Mouse (Mus musculus): ENCODE data around the gene Edn1. TPM values are rescaled to one million over a fixed set of nuclear protein-coding genes. Genes with fewer than 3 reads are reported as not detected.

Gene Edn1
- polyA plus RNA-seq (2012; ENCODE audit: insufficient read depth, insufficient read length, missing spikeins) = 0.88 and 3.1 TPM in 2 replicates

DNA sequence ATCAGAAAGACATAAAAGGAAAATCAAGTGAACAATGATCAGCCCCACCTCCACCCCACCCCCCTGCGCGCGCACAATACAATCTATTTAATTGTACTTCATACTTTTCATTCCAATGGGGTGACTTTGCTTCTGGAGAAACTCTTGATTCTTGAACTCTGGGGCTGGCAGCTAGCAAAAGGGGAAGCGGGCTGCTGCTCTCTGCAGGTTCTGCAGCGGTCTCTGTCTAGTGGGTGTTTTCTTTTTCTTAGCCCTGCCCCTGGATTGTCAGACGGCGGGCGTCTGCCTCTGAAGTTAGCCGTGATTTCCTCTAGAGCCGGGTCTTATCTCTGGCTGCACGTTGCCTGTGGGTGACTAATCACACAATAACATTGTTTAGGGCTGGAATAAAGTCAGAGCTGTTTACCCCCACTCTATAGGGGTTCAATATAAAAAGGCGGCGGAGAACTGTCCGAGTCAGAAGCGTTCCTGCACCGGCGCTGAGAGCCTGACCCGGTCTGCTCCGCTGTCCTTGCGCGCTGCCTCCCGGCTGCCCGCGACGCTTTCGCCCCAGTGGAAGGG, at the start of gene Edn1:
Gene Edn1, plus strand, starts transcription at position 316 of the 561 bp plus-strand sequence.
- peak within 1 kb of the TSS; percentile 59 for H3K4me3 ChIP-seq (ENCODE audit: insufficient read depth, low read depth, low read length)
- no peak within 1 kb of the TSS; the same call in 1 of the 2 replicates for H3K27ac ChIP-seq (replicated peaks; ENCODE audit: low read depth, low read length)
- no peaks in the 10 kb centered on the region for H3K4me1 ChIP-seq (ENCODE audit: control insufficient read depth, insufficient read depth, insufficient read length, low read length)

DNA sequence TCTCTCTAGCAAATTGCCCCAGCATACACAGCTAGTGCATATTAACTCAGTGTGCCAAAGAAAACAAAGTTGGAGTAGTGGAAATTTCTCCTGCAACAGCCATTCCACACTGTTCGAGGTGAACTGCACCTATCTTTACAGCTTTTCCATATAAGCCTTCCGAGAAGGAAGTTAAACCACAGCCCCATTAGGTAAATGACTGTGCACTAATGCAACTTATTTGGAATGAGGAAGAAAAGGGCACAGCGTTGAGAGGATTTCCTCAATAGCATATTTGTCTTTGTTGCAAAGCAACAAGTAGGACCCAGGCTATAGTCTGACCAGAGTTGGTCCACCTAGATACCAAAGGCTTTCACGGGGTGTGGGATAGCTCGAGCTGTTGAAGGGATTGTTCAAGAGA, 47.5 kb upstream of the Edn1 start:
- no peak overlapping the region for H3K27ac ChIP-seq (replicated peaks; ENCODE audit: low read depth, low read length)
- H3K4me3 ChIP-seq (ENCODE audit: insufficient read depth, low read depth, low read length) = no peak overlapping the region
- H3K4me1 ChIP-seq (ENCODE audit: control insufficient read depth, insufficient read depth, insufficient read length, low read length) = no peaks in the 10 kb centered on the region

DNA sequence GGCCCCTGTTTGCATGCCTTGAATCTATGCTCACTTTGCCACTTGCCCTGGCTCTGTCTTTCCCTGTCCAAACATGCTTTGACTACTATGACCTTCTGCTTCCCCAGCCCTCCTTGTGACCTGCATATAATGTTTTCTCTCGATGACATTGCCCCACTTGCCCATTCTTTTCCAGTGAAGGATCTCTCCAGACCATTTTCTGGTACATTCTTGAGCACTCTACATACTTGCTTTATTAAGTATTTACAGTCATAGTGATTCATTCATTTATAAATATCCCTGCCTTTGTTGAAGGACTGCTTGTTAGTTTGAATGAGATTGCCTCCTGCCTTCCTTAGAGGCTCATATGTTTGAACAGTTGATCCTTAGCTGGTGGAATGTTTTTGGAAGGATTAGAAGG, 46.2 kb upstream of the Edn1 start:
- Histone ChIP-seq H3K4me3 (ENCODE audit: insufficient read depth, low read depth, low read length) (no peak overlapping the region), H3K4me1 (ENCODE audit: control insufficient read depth, insufficient read depth, insufficient read length, low read length) (no peaks in the 10 kb centered on the region), H3K27ac (replicated peaks; ENCODE audit: low read depth, low read length) (no peak overlapping the region)

DNA sequence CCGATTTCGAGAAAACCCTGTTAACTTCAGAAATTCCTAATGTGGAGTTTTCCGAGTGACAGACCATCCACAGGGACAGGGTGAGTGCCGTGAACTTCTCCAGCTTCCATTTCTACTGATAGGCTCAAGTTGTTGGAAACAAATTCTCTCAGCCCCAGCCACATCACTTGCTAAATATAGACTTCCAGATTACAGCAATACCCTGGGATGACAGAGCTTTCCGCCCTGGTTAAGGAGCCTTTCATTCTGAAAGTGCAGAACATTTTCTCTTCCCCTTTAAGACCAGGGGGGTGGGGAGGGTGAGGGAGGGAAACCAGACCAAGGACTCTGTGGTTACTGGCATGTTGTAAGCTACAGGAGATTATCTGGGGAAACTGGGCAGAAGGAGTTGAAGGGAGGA, 42.9 kb upstream of the Edn1 start:
- H3K4me3 ChIP-seq (ENCODE audit: insufficient read depth, low read depth, low read length) = no peak overlapping the region
- no peak overlapping the region for H3K27ac ChIP-seq (replicated peaks; ENCODE audit: low read depth, low read length)
- H3K4me1 ChIP-seq (ENCODE audit: control insufficient read depth, insufficient read depth, insufficient read length, low read length) = no peaks in the 10 kb centered on the region

DNA sequence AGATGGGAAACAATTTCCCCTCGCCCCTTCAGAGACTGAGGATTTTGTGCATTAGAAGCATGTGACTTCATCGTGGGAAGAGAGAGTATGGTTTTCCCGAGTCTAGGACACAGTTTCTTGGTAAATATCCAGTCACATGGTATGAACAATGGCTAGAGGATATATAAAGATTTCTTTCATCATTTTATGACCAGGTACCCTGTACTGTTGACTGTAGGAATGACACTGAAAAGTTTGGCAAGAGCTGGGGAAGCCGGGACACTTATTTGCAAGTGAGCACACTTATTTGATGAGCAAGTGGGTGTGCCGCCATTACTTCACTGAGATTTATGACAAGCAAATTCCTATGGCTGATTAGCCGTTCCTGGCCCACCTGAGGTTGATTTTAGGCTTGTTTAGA, 40.6 kb upstream of the Edn1 start:
- Histone ChIP-seq H3K4me3 (ENCODE audit: insufficient read depth, low read depth, low read length) (no peak overlapping the region), H3K27ac (replicated peaks; ENCODE audit: low read depth, low read length) (no peak overlapping the region), H3K4me1 (ENCODE audit: control insufficient read depth, insufficient read depth, insufficient read length, low read length) (no peaks in the 10 kb centered on the region)

DNA sequence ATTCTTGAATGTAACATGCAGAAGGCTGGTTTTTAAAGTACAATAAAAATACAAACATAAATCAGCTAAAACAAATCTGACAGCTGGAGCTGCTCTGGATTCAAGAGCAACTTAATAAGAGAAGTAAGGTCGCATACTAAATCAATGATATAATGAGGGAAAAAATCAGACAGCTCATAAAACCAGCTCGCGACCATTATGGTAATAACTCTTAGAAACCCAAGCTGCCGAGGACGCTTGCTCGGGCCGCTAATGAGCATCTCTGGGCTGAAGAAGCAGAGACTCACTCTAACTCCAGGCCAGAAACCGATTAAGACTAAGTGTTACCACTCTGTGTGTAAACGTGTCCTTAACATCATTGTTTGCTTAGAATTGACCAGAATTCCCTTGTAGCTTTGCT, 31.2 kb upstream of the Edn1 start:
- Histone ChIP-seq H3K27ac (replicated peaks; ENCODE audit: low read depth, low read length) (no peak overlapping the region), H3K4me1 (ENCODE audit: control insufficient read depth, insufficient read depth, insufficient read length, low read length) (no peaks in the 10 kb centered on the region), H3K4me3 (ENCODE audit: insufficient read depth, low read depth, low read length) (no peak overlapping the region)

DNA sequence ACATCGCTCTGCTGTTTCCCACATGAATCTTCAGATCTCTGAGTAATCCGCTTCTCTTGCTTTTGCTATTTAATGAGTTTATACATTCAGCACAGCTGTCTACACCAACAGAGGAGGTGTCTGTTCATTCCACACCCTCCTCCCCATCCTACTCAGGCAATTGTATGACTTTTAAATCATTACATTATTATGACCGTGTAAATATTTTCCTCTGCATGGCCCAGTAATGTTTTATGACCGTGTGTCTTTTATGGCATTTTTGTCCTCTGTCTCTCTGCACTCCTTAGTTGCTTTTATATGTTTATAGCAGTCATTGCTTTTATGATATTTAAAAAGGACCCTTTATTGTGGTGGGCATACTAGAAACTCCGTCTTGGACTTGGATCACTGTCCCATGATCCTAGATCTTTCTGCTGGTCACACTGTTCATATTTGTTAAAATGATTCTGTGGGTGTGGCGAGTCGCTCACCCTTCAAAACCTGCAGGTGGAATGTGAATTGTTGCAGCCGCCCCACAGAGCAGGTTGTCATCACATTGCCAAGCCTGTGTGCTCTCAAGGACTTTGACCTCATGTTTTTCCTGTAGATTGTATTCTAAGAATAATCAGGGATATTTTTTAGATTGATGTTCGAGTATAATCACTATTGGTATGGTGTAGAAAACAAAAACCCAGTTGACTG, 24.4 kb upstream of the Edn1 start:
- no peak overlapping the region for H3K27ac ChIP-seq (replicated peaks; ENCODE audit: low read depth, low read length)

DNA sequence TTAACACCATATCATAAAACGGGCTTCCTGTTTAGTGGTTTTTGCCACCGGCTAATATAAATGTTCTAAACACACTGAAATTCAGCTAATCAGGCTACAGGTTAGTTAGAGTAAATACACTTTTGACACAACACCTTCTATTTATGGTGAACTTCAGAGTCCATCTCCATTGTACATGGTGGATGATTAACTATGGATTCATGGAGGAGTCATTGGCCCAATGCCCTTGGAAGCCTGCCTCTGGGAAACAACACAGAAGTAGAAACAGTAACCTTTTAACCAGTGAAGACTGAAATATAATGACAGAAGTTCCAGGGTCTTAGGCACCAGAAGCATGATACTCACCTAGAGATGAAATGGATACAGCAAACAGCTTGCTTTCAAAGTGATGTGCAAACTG, 23.5 kb upstream of the Edn1 start:
- no peaks in the 10 kb centered on the region for H3K4me1 ChIP-seq (ENCODE audit: control insufficient read depth, insufficient read depth, insufficient read length, low read length)
- no peak overlapping the region for H3K27ac ChIP-seq (replicated peaks; ENCODE audit: low read depth, low read length)
- H3K4me3 ChIP-seq (ENCODE audit: insufficient read depth, low read depth, low read length) = no peak overlapping the region

More for the DNA sequence above, 24.4 kb upstream of the Edn1 start:
- Histone ChIP-seq H3K4me1 (ENCODE audit: control insufficient read depth, insufficient read depth, insufficient read length, low read length) (no peaks in the 10 kb centered on the region), H3K4me3 (ENCODE audit: insufficient read depth, low read depth, low read length) (no peak overlapping the region)

DNA sequence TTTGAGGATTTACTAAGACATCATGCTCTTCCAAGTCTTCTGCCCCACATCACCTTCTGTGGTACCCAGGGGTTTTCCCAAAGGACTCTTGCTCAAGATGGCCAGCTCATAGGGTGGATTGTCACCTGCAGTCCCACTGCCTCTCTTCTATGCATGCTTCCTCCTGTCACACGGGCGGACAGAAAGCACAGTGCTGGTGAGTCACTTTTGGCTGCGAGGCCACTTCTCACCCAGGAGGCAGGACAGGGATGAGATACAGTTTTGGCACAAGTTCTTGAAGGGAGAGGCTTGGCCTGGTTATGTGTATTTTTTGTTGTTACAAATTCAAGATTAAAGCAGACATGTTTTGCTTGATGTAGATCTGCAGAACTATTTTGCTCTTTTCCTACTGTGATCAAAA, 15.4 kb upstream of the Edn1 start:
- H3K4me3 ChIP-seq (ENCODE audit: insufficient read depth, low read depth, low read length) = no peak overlapping the region
- H3K4me1 ChIP-seq (ENCODE audit: control insufficient read depth, insufficient read depth, insufficient read length, low read length) = no peaks in the 10 kb centered on the region
- no peak overlapping the region for H3K27ac ChIP-seq (replicated peaks; ENCODE audit: low read depth, low read length)

DNA sequence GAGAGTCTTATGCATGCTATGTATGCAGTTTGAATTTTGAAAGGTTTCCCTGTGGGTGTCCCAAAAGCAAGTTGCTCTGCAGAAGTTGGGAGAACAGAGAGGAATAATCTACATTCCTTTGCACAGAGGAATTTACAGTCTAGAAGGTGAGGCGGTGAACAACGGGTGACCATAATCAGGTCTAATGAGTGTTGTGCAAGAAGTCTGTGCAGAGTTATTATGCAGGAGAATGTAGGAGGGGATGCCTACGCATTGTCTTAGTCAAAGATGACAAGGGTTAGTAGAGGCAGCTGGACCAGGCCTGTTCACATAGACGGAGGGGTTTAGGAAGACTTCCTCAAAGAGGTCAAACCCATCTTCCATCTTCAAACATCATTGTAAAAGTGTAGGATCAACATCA, 14.5 kb upstream of the Edn1 start:
- Histone ChIP-seq H3K4me1 (ENCODE audit: control insufficient read depth, insufficient read depth, insufficient read length, low read length) (no peaks in the 10 kb centered on the region), H3K27ac (replicated peaks; ENCODE audit: low read depth, low read length) (no peak overlapping the region), H3K4me3 (ENCODE audit: insufficient read depth, low read depth, low read length) (no peak overlapping the region)

DNA sequence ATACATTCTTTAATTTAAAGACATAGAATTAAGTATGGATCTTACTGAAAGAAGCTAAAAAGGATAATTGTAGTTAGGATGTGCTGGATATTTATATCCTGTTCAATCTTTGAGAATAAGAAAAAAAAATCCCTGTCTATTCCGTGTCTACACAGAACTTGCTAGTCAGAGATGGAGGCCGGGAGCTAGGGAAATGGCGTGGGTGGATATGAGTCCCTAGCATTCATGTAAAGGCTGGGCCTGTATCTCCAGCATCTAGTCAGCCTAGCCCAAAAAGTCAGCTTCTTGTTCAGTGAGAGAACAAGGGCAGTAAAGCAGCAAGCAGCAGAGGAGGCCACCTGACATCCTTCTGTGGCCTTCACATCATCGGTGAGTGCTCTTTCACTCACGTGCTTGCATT, 8.7 kb upstream of the Edn1 start:
- Histone ChIP-seq H3K4me3 (ENCODE audit: insufficient read depth, low read depth, low read length) (no peak overlapping the region), H3K4me1 (ENCODE audit: control insufficient read depth, insufficient read depth, insufficient read length, low read length) (no peaks in the 10 kb centered on the region), H3K27ac (replicated peaks; ENCODE audit: low read depth, low read length) (no peak overlapping the region)

DNA sequence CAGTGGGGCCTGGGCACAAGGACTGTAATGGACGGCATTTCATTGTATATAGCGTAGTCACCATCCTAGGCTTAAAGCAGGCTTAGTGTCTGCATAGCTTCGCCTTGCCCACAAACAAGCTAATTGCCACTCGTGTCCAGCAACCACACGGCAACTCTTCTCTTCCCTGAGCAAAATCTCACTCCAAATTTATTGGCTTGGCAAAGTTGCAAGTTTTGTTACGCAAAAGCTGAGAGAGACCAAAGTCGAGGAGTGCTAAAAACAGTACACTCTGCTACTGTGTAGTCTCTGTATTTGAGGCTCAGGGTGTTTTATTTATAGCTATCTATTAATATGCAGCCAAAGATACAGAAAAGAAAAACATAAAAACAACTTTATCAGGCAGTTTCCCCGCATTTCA, 3.0 kb upstream of the Edn1 start:
- H3K4me1 ChIP-seq (ENCODE audit: control insufficient read depth, insufficient read depth, insufficient read length, low read length) = no peaks in the 10 kb centered on the region
- no peak overlapping the region for H3K27ac ChIP-seq (replicated peaks; ENCODE audit: low read depth, low read length)
- H3K4me3 ChIP-seq (ENCODE audit: insufficient read depth, low read depth, low read length) = no peak overlapping the region

DNA sequence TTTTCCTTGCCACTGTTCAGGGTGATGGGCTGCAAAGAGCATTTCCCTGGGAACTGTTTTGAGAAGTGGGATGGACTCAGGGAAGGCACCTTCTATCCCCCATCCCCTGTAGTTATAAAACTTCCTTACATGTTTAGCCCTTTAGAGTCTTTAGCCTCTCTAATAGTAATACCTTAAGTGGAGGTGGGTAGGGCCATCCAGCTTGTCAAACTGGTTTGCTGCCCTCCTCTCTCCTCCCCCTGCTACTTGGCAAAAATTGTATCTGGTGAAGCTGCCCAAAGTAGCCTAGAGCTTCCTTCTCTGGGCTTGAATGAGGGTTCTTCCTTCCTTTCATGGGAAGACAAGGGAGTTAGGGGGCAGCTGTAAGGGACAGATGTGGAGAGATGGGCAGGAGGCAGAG, 2.5 kb upstream of the Edn1 start:
- no peak overlapping the region for H3K4me3 ChIP-seq (ENCODE audit: insufficient read depth, low read depth, low read length)
- H3K27ac ChIP-seq (replicated peaks; ENCODE audit: low read depth, low read length) = no peak overlapping the region
- H3K4me1 ChIP-seq (ENCODE audit: control insufficient read depth, insufficient read depth, insufficient read length, low read length) = no peaks in the 10 kb centered on the region

DNA sequence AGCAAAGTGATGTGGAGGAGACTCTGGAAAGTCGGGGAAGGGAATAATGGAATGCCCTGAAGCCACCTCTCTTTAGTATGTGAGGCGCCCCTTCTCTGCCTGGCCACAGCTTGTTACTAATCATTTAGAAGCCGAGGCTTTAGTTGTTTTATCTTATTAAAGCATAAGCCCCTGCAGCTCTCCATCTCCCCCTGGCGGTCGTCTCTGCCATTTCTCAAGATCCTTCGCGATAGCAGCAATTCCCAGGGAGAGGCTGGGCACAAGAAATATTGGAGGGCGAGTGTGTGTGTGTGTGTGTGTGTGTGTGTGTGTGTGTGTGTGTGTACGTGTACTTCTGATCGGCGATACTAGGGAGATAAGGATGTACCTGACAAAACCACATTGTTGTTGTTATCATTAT, 709 bp upstream of the Edn1 start:
- Histone ChIP-seq H3K27ac (replicated peaks; ENCODE audit: low read depth, low read length) (no peak overlapping the region; the same call in 1 of the 2 replicates), H3K4me3 (ENCODE audit: insufficient read depth, low read depth, low read length) (peak overlapping the region; percentile 59), H3K4me1 (ENCODE audit: control insufficient read depth, insufficient read depth, insufficient read length, low read length) (no peaks in the 10 kb centered on the region)

DNA sequence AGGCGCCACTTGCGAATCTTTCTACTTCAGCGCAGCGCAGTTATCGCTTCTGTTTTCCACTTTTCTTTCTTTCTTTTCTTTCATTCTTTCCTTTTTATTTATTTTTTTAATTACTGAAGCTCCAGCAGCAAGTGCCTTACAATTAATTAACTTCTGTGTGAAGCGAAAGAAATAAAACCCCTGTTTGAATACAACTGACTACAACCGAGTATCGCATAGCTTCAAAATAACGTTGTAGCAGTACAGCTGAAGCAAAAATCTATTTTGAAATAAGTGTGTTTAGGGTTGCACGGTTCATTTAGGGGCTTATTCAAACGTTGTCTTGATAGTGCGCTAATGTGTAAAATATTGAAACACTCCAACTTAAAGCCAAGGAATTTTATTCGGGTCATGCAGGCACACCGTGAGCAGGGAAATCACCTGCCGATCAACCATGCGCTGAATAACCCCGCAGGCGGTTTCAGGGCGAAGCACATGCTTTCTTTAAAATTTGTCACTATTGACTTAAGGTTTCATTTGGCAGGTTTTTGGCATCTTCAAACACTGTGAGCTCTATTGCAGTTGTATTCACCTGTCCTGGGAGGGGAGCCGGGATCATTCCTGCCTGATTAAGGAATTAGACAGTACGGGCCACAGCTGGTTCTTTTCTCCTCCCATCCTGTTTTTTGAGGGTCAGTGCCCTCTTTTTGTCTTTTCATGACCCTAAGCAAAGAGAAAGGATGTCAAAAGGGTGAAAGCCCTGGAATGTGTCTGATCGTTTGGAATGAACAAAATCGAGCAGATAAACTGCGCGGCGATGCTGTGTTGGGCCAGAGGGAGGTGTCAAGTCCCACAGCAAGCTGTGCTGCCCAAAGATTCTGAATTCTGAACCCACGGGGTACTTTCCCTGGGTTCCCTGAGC, 935 bp downstream of the Edn1 start:
- peak overlapping the region; percentile 10; the same call in 1 of the 2 replicates for H3K27ac ChIP-seq (replicated peaks; ENCODE audit: low read depth, low read length)
- H3K4me1 ChIP-seq (ENCODE audit: control insufficient read depth, insufficient read depth, insufficient read length, low read length) = no peaks in the 10 kb centered on the region
- peak overlapping the region; percentile 59 for H3K4me3 ChIP-seq (ENCODE audit: insufficient read depth, low read depth, low read length)

All from brown adipose tissue, adult 24 weeks (tissue).